Mouse (Mus musculus) heart, postnatal 0 days (tissue): ENCODE measurements around the gene Camta1.

ENCODE experiments used
- CTCF ChIP-seq: IDR thresholded peaks from 2 replicates; pipeline ENCODE4 v1.5.1; 2016; ENCODE audit warnings: antibody characterized with exemption, control low read depth, low read depth
- EP300 ChIP-seq: IDR thresholded peaks from 2 replicates; pipeline ENCODE4 v1.6.1; 2016; ENCODE audit warnings: antibody characterized with exemption, low read depth

GRCm38 (mm10) chr4:151568887-151569286 lies 292.8 kb downstream of the Camta1 start:
- TF ChIP-seq CTCF (no peak), EP300 (no peak)
